Mouse (Mus musculus): Measurements from ENCODE around the gene Rgs16.

Gene Rgs16

DNA sequence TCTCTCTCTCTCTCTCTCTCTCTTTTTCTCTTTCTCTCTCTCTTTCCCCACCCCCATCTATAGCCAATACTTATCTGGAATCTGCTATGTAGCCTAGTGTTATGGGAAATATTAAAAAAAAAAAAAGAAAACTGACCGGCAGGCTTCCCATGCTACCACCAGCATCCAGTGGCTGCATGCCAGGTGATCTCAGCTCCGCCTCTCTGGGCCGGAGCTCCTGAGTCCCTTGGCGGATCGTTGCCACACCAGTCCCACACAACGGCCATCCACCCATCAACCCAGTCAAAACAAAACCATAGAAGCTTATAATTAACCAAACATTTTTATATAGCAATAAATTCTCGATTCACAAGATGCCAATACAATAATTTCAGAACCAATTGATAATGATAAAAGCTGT, 19.2 kb upstream of the Rgs16 start:
- no peak for DNase-seq (ENCODE audit: extremely low read depth, low read depth)

DNA sequence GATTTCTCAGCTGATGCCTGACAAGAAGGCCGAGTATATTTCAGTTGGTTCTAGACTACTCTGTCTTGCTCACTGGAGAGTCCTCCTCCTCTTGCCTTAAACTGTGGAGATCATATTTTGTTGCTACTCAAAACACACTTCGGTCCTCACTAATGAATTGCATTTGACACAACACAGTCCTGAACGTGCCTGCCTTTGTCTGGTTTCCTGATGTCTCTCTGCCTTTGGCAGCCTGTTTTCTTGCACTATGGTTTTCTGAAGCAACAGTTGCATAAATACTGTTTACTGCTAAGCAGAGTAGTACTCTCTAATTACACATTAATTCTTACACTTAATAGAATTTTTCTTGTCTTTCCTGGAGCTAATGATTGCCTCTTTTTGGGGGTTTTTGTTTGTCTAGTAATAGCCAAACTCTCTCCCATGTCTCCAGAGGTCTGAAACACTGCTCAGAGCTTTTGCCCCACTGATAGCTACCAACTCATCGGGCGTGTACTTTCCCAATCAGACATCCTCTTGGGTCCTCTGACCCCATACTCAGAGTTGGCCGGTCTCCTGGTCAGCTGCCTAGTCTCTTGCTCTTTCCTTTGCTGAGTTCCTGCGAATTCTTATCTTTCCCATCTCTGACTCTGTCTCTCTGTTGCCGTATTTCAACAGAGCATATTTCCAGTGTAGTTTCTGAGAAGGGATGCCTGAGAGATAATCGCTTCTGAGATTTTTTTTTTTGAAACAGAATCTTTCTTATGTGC, 18.4 kb upstream of the Rgs16 start:
- DNase-seq (ENCODE audit: extremely low read depth, low read depth) = no peak

DNA sequence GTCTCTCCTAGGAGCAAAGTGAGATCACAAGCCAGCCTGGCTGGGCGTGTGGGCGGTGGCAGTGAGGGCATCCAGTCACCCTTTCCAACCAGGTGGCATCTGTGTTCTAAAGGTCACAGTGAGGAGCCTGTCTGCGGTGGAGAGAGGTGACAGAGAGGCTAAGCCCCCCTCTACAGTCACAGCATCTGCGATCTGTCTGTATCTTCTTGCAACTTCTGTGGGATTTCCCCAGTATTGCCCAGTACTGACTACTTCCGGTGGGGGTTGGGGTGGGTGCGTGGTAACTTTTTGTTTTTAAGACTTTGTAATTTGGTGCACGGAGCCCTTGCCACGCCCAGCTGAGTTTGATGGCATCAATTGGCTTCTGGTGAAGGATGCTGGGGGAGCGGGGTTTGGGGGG, 16.7 kb upstream of the Rgs16 start:
- DNase-seq (ENCODE audit: extremely low read depth, low read depth) = no peak

DNA sequence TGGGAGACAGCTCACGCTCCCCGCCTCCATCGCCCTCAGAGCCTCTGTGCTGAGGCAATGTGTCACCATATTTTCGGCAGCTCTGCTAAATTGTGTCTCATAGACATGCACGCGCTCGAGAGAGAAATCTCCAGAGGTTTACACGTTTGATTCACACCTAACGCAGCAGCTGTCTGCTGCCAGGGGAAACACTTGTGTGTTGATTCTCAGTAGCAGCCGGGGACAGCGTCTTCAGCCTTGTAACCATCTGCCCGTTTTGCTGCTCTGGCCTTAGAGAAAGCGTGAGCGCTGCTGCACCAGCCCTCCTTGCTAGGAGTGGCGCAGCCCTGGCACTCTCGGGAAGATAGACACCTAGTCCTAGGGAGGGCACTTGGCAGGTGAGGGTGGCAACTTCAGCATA, 13.5 kb upstream of the Rgs16 start:
- DNase-seq (ENCODE audit: extremely low read depth, low read depth) = no peak

DNA sequence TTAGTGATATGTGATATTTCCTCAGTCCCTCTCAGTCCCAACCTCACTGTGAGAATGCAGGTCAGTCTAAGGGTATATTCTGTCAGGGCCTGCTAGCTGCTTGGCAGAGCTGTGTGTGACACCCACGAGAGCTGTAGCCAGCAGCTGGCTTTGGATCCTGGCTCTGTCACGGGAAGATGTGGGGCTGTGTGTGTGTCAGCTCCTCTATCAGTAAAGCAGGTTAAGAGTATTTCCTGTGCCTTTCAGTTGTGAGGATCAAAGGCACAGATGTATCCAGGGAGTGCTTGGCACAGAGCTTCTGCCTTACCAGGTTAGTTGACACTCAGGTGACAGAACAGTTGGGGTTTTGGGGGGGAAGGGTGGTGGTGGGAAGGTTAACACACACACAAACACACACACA, 10.3 kb upstream of the Rgs16 start:
- no peak for DNase-seq (ENCODE audit: extremely low read depth, low read depth)

DNA sequence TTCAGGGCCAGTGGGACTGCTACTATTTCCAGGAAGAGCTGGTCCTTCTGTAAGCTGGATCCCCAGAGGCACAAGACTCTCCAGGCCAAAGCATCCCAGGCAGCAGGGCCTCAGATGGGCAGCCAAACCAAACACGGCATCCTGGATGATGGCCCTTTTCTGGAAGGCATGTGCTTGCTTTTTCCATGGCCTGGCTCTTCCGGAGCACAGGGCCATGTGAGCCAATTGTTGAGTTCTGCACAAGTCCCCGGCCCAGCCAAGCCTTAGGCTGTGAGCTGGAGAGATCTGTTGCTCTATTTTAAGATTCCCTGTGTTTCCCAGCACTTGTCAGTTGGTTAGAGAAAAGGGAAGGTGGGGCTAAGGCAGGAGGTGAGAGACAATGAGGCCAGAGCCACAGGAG, 9.5 kb upstream of the Rgs16 start:
- DNase-seq (ENCODE audit: extremely low read depth, low read depth) = no peak

DNA sequence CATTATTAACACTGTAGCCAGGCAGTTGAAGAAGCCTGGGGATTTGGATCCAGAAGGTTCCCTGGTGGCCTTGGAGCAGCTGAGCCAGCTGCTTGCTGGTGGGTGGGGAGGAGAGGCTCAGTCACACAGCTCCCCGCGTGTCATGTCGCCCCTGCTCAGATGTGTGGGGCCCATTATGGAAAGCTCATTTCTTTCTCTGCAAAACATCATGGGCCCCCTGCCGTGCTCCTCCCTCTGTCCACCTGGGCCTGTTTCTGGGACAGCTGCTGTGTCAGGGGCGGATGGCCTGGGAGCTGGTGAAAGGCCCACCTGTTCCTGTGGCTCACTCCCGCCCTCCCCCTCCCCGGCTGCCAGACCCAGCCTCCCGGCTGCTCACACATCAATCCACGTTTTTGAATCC, 7.0 kb upstream of the Rgs16 start:
- no peak for DNase-seq (ENCODE audit: extremely low read depth, low read depth)

DNA sequence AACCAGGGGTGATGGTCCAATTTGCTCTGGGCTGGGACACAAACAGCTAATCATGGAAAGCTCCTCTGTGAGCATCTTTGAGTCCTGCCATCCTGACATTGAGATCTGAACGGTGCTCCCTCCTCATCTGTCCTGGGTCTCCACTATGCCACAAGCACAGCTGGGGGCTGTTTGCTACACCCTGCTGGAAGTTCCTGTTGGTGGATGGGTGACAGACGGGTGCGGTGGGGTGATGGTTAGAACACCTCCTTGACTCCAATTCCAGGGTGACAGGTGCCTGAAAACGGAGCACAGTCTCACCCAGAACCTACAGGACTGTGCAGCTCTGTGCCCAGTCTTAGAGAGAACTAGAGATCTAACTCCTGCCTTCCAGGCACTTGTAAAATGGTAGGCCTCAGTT, 5.3 kb upstream of the Rgs16 start:
- DNase-seq (ENCODE audit: extremely low read depth, low read depth) = no peak

DNA sequence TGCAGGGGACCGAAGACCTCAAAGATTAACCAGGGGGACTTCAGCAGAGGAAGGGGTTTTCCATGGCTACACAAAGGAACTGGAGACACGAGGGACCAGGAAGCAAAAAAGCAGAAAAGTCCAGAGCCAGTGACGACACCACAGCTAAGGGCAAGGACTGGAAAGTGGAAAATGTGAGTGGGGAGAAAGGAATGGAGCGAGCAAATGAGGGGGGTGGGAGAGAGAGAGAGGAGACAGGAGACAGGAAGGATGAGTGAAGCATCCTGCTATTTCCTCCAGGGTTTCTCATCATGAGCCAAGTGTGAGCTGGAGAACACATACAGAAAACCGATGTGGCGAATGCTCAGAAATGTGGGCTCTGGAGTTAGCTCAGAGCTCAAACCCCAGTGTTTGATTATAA, 4.1 kb upstream of the Rgs16 start:
- no peak for DNase-seq (ENCODE audit: extremely low read depth, low read depth)

DNA sequence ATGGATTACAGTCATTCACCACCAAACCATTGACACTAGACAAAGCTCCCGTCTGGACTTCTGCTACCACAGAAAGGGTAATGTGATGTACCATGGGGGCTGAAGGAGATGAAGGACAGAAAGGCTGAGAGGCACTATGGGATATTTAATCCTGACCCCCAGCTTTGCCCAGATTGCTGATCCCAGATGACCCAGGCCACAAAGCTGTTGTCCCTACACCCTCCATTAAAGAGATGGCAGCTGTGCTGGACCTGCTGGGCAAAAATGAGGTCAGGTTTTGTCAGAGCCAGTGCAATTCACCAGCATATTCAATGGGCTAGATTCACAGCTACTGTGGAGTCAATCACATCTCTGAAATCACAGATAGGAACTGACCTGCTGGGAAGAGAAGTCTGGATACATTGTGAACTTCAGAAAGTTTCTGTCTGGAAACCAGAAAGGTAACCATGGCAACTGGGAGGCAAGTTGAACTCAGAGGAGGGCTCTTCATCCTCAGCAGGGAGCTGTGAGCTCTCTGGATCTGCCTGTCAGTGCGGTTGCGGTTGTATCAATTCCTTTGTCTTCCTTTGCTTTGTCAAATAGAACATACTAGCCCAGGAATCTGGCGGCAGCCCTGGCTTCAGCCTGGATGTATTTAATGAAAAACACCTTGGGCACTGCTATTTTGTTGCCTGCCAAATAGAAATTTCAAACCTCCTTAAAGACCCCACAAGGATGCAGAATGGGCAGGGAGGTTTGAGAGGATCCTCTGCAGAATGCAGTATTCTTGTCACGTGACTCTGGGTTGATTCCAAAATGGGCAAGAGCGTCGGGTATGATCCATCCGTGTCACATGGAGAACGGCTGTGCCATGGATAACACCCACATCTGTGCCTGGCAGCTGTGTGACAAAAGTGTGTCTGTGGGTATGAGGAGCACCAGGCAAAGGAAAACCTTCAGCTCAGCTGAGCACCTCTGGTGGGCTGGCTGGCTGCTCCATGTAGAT, 2.8 kb upstream of the Rgs16 start:
- no peak for DNase-seq (ENCODE audit: extremely low read depth, low read depth)

DNA sequence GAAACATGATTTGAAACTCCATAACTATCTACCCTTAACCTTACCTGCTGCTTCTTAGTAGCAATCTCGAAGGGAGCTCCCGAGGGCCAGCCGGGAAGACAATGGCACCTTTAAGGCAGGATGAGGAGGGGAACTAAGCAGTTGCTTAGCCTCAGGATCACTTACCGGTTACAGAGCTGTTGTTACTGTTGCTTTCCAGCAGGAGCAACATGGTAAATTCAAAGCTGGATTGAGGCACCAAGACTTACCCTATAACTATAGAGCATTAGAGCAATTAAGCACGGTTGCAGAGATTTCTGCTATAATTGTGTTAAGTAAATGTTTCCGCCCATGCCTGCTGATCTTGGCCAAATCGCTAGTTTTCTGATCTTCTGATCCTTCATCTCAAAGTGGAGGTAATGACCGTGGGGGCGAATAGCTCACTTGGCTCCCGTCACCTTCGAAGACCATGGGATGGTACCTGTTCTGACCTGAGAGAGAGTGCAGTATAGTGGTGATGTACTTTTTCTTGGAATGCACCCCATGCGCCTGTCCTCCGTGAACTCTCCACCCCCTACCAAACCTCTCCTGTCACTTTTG, 623 bp upstream of the Rgs16 start:
- DNase-seq (ENCODE audit: extremely low read depth, low read depth) = no peak

DNA sequence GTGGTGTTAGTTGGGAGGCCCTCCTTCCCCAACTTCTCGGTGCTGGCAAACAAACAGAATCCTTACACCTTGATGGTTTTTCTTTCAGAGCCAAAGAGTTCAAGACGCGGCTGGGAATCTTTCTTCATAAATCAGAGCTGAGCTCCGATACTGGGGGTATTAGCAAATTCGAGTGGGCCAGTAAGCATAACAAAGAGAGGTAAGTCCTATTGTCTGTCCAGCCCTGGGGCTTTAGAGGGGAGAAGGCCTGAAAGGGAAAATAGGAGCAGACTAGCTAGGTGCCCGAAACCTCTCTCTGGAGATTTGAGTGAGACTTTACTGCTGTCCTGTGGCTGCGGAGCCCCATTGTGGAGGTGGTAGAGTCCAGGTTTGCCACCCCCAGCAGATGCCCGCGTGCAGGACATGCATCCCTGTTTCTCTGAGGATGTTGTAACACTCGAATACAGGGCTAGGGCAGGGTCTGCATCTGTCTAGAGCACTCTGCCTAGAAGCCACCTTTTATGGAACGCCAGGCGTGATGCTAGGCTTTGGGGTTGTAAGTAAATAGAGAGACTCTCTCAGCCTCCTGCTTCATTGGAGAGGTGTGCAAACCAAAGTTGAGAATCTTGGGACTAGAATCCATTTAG, 739 bp downstream of the Rgs16 start:
- no peak for DNase-seq (ENCODE audit: extremely low read depth, low read depth)

DNA sequence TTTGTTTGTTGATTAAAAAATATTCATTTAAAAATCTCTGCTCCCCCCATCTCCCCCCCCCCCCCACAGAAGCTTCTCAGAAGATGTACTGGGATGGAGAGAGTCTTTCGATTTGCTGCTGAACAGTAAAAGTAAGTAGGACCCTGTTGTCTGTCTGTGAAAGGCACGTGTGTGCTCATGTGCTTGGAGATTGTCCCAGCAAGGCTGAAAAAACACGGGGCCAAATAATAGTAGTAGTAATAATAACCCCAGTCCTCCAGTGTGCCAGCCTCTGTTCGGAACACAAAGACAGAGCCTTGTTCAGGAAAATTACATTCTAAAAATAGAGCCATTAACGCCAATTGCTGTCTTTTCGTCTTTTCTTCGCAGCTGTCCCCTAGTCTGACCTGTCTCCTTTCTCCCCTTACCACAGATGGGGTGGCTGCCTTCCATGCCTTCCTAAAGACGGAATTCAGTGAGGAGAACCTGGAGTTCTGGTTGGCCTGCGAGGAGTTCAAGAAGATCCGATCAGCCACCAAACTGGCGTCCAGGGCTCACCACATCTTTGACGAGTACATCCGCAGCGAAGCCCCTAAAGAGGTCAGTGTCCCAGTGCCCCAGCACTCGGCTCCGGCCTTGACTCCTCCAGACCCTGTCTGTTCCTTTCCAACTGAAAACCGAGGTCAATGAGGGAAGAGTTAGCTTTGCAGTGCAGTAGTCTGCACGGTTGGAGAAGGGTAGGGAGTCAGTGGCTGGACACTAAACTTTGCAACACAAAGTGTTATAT, 1.6 kb downstream of the Rgs16 start:
- DNase-seq (ENCODE audit: extremely low read depth, low read depth) = no peak

DNA sequence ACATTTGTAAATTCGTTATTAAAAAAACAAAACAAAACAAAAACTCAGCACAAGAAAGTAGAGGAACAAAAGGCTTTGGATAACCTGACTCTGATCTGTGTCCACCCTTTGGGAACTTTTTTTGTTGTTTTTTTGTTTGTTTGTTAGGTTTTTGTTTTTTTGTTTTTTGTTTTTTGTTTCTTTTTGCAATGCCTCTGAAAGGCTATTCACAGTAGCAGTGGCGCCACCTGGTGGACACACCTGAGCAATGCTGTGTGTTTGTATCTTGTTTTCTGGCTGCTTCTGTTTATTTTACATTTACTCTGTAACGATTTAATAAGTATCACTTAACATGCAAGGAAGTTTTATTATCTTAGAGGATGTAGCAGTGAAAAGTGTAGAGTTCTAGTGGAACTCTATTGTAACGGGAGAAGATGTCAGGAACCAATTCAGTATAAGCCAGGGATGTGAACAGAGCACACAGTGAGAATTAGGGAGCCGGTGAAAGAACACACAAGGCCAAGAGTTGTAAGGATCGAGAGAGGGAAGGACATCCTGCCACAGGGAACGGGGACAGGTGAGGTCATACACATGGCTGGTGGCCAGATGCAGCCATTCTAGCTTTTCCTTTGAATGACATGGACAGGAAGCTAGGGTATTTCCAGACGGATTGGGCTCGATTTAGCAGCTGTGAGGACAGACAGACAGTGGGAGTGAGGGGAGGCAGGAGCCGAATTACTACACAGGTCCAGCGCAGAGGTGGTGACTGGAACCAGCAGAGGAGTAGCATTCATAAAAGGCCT, 2.4 kb downstream of the Rgs16 start:
- no peak for DNase-seq (ENCODE audit: extremely low read depth, low read depth)

DNA sequence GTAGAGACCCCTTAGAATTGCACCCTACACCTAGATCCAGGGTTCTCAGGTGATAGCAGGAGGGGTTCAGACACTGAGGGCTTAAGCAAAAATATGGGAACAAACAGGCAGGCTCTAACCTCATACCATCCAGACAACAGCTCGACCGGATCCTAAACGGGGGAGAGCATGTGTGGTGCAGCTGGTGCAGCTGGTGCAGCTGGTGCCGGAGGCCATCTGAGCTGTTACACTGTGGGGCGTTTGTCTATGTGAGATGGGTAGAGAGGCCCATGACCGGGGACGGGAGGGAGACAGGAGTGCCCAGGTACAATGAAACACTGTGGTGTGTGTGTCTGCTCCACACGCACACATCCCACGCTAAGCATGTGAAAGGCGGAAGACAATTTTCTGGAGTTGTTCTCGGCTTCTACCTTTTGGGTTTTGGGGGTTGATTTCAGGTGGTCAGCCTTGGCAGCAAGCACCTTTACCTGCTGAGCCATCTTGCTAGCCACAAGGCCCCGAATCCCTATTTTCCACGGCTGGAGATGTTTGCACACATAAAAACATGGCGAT, 6.0 kb downstream of the Rgs16 start:
- no peak for DNase-seq (ENCODE audit: extremely low read depth, low read depth)

DNA sequence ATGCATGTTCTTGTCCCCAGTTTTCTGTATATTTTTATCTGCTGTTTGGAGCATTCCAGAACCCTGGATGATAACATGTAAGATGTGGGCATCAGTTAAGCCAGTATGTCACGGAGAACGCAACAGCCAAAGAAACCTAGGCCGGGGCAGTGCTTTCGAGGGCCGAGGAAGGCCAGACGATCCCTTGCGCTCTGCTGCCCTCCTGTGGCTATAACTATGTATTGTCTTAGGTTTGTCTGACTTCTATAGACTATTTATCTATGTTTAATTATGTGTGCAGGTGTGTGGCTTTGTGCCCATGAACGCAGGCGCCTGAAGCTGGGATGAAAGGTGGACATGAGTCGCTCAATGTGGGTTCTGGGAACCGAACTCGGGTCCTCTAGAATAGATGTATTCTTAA, 6.6 kb downstream of the Rgs16 start:
- DNase-seq (ENCODE audit: extremely low read depth, low read depth) = no peak

DNA sequence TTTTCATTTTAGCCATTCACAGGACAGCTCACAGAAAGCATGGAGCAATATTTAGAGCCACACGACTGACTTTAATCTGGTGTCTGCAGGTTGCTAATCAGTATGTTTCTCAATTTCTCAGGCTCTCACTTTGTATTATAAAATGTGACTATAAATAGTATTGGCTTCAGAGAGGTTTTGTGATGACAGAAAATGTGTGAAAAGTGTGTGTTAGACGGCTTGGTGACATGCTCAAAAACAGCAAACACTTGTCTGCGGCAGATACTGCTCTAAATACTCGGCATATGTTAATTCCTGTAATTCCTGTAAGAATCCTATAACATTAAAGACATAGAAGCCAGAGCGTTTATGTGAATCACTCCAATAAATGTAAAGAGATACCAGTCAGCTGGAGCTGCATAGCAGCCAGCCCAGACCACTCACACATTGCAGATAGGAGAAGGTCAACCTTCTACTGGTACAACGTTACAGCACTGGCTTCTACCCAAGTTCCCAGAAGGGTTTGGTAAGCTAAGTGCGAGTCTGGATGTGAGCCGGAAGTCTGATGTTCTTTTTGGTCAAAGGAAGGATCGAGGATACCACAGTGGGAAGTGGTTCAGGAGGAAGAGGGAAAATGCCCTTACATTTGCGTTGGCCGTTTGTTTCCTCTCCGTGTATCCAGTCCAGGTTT, 7.8 kb downstream of the Rgs16 start:
- no peak for DNase-seq (ENCODE audit: extremely low read depth, low read depth)

DNA sequence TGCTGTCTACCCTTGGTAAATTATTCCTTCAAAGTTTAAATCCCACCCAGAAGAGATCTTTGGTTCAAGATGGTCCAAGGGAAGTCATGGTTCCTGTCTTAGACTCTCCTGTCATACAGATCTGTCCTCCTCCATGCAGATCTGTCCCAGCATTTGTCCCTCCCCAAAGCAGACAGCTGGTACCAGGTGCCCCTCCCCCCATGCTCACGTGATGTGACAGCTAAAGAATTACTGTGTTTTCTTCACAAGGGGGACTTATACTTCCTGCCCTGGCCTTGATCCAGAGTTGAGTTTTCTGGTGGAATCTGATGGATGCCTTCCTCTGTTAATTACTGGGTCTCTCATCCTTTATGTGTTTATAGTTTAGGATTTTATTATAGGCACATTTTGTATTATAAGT, 8.4 kb downstream of the Rgs16 start:
- DNase-seq (ENCODE audit: extremely low read depth, low read depth) = no peak

DNA sequence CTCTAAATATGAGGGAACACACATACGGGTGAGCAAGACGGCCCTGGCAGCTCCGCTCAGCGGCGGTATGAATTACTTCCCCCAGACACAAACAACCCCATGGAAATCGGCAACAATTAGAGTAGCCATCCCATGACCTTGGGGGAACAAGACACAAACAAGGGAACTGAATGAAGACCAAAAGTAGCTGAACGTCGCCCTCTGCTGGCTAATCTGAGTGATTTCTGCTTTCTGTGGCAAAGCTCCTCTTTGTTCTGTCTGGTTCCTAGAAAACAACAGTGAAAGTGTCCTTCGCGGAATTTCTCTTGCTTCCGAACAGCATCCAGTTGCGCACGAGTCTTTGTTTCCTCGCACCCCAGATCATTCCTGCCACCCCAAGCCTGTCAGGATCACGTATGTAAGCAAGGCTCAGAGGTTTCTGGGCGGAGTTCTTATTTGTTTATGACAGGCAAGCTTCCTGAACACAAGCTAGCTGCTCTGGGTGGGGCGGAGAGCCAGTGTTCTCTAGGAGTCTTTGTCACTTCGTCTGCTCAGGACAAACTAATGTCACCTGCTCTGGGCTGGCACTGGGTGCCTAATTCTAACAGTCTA, 9.2 kb downstream of the Rgs16 start, which contains the start of gene Rnasel:
Rnasel (plus strand) TSS at position 216 of the 591 bp plus-strand sequence.
- peak; percentile 84 for DNase-seq (ENCODE audit: extremely low read depth, low read depth)
